Mouse (Mus musculus): ENCODE data around the gene Plk5. TPM values are rescaled to one million over a fixed set of nuclear protein-coding genes. Genes with fewer than 3 reads are reported as not detected.

The Plk5 gene
- total RNA-seq, 1 experiment, result 6.0 TPM

GRCm38 (mm10) chr10:80367954-80368353 is 11.7 kb downstream of the Plk5 start:
- H3K9ac ChIP-seq (ENCODE audit: insufficient read depth, low read depth, low read length, poor library complexity, severe bottlenecking), result no peak overlapping the region
- no peaks in the 10 kb centered on the region for H3K36me3 ChIP-seq (ENCODE audit: control insufficient read depth, insufficient read depth, low read length, poor library complexity, severe bottlenecking)
- no peak overlapping the region for H3K4me3 ChIP-seq (ENCODE audit: insufficient read depth in 1 of 2, low read depth in 1 of 2, low read length in 2 of 2, poor library complexity in 1 of 2, severe bottlenecking in 1 of 2)
- DNase-seq (ENCODE audit: low read depth, low spot score), result no peak
- TF ChIP-seq CHD2 (IDR thresholded peaks at IDR 0.05; ENCODE audit: low read depth, low read length) (no peak), HCFC1 (IDR thresholded peaks at IDR 0.05; ENCODE audit: borderline replicate concordance, insufficient read depth, low read length) (no peak), MAFK (IDR thresholded peaks at IDR 0.05; ENCODE audit: insufficient read depth, low read depth, low read length) (no peak), ZNF384 (IDR thresholded peaks at IDR 0.05; ENCODE audit: low read depth, low read length) (no peak), ZC3H11A (IDR thresholded peaks at IDR 0.05; ENCODE audit: borderline replicate concordance, low read depth, low read length) (no peak)
- H3K4me1 ChIP-seq (ENCODE audit: control insufficient read depth in 2 of 2, insufficient read depth in 2 of 2, low read length in 2 of 2, poor library complexity in 1 of 2), result peaks cover 0 to 6% of the 10 kb centered on the region in 2 experiments; a peak in 1 of 4 replicates
- no peaks in the 10 kb centered on the region for H3K9me3 ChIP-seq (ENCODE audit: control insufficient read depth, insufficient read depth, low read depth, low read length)
- in situ Hi-C loops (cut with MboI; ENCODE audit: low sequenced_read_pairs in 2 of 2, unreplicated experiment in 2 of 2), result no loop called here
- no peak overlapping the region for H3K27ac ChIP-seq (ENCODE audit: insufficient read depth, low read depth, low read length, poor library complexity, severe bottlenecking)

DNA sequence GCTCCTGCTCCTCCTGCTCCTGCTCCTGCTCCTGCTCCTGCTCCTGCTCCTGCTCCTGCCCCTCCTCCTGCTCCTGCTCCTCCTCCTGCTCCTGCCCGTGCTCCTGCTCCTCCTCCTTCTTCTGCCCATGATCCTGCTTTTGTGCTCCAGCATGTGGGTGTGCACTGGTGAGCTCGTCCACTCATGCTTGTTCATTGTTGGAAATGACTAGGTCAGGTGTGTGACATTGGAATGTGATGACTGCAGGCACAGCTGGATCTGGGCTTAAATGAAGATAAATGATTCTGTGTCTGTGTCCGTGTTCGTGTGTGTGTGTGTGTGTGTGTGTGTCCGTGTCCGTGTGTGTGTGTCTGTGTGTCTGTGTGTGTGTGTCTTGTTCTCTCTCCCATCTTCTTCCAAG is 12.1 kb downstream of the Plk5 start:
- Histone ChIP-seq H3K9ac (ENCODE audit: insufficient read depth, low read depth, low read length, poor library complexity, severe bottlenecking) (no peak overlapping the region), H3K4me3 (ENCODE audit: insufficient read depth in 1 of 2, low read depth in 1 of 2, low read length in 2 of 2, poor library complexity in 1 of 2, severe bottlenecking in 1 of 2) (no peak overlapping the region), H3K36me3 (ENCODE audit: control insufficient read depth, insufficient read depth, low read length, poor library complexity, severe bottlenecking) (no peaks in the 10 kb centered on the region), H3K9me3 (ENCODE audit: control insufficient read depth, insufficient read depth, low read depth, low read length) (no peaks in the 10 kb centered on the region), H3K27ac (ENCODE audit: insufficient read depth, low read depth, low read length, poor library complexity, severe bottlenecking) (no peak overlapping the region), H3K4me1 (ENCODE audit: control insufficient read depth in 2 of 2, insufficient read depth in 2 of 2, low read length in 2 of 2, poor library complexity in 1 of 2) (peaks cover 0 to 6% of the 10 kb centered on the region in 2 experiments; a peak in 1 of 4 replicates)
- no peak for DNase-seq (ENCODE audit: low read depth, low spot score)
- TF ChIP-seq CHD2 (IDR thresholded peaks at IDR 0.05; ENCODE audit: low read depth, low read length) (no peak), ZC3H11A (IDR thresholded peaks at IDR 0.05; ENCODE audit: borderline replicate concordance, low read depth, low read length) (no peak), ZNF384 (IDR thresholded peaks at IDR 0.05; ENCODE audit: low read depth, low read length) (no peak), MAFK (IDR thresholded peaks at IDR 0.05; ENCODE audit: insufficient read depth, low read depth, low read length) (no peak), HCFC1 (IDR thresholded peaks at IDR 0.05; ENCODE audit: borderline replicate concordance, insufficient read depth, low read length) (no peak)
- in situ Hi-C loops (cut with MboI; ENCODE audit: low sequenced_read_pairs in 2 of 2, unreplicated experiment in 2 of 2), result no loop called here

DNA sequence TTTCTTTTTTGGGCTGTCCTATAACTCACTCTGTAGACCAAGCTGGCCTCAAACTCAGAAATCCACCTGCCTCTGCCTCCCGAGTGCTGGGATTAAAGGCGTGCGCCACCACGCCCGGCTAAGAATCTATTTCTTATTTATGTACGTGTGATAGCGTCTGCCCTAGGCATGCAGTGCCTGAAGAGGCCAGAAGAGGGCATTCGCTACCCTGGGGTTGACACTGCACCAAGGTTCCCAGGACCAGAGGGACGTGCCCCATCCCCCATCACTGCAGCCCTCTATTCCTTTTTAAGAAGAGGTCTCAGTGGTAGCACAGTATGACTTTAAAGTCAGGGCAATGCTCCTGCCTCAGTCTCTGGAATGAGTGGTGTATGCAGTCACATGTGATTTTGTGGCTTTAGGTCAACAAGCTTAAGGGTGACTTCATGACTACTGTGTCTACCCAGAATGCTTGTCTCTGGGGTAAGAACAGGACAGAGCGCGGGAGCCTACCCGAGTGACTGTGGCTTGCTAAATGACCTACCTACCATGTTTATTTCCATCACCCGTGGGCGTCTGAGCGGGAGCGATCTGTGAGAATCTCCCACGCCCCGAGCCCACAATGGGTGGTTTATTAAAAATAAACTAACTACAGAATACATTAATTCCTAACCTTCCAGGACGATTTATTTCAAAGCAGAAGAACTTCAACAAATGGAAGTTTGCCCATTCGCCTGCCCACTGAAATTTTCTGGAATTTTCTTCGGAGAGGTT is 13.9 kb downstream of the Plk5 start:
- no peak overlapping the region for H3K27ac ChIP-seq (ENCODE audit: insufficient read depth, low read depth, low read length, poor library complexity, severe bottlenecking)
- peaks cover 0 to 6% of the 10 kb centered on the region in 2 experiments; a peak in 1 of 4 replicates for H3K4me1 ChIP-seq (ENCODE audit: control insufficient read depth in 2 of 2, insufficient read depth in 2 of 2, low read length in 2 of 2, poor library complexity in 1 of 2)
- no peaks in the 10 kb centered on the region for H3K36me3 ChIP-seq (ENCODE audit: control insufficient read depth, insufficient read depth, low read length, poor library complexity, severe bottlenecking)
- in situ Hi-C loops (cut with MboI; ENCODE audit: low sequenced_read_pairs in 2 of 2, unreplicated experiment in 2 of 2), result loop anchor here in 1 of 2 experiments (10.0 kb wide), 1 partner anchor 195 kb away; the partner anchor contains the start of genes 1600002K03Rik and Efna2
- H3K9ac ChIP-seq (ENCODE audit: insufficient read depth, low read depth, low read length, poor library complexity, severe bottlenecking), result no peak overlapping the region
- DNase-seq (ENCODE audit: low read depth, low spot score), result no peak
- H3K4me3 ChIP-seq (ENCODE audit: insufficient read depth in 1 of 2, low read depth in 1 of 2, low read length in 2 of 2, poor library complexity in 1 of 2, severe bottlenecking in 1 of 2), result no peak overlapping the region
- no peaks in the 10 kb centered on the region for H3K9me3 ChIP-seq (ENCODE audit: control insufficient read depth, insufficient read depth, low read depth, low read length)
- TF ChIP-seq HCFC1 (IDR thresholded peaks at IDR 0.05; ENCODE audit: borderline replicate concordance, insufficient read depth, low read length), result no peak
- TF ChIP-seq ZC3H11A (IDR thresholded peaks at IDR 0.05; ENCODE audit: borderline replicate concordance, low read depth, low read length), result no peak
- no peak for TF ChIP-seq CHD2 (IDR thresholded peaks at IDR 0.05; ENCODE audit: low read depth, low read length)
- no peak for TF ChIP-seq MAFK (IDR thresholded peaks at IDR 0.05; ENCODE audit: insufficient read depth, low read depth, low read length)
- no peak for TF ChIP-seq ZNF384 (IDR thresholded peaks at IDR 0.05; ENCODE audit: low read depth, low read length)

DNA sequence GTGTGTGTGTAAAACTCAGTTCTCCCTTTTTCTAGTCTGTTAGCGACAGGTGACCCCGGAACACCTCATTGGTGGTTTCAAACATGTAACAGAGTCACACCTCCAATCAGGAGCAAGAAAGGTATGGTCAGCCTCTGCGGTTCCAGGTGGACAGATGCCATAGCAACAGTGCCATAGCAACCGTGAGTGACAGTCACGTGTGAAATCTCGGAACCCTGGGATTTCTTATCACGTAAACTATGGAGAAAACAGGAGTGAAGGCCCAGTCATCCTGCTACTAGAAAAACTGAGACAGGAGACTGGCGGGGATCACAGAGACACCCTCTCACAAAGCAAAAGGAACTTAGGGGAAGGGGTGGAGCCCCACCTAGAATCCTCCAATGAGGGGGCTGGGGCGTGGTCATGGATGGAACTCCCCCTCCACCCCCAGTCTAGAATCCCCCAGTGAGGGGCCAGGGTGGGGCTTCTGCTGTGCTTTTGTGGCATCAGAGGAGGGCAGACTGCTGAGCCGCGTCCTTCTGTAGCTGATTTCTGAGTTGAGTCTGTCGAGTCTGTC is 15.2 kb downstream of the Plk5 start:
- in situ Hi-C loops (cut with MboI; ENCODE audit: low sequenced_read_pairs in 2 of 2, unreplicated experiment in 2 of 2), result loop anchor here in 1 of 2 experiments (10.0 kb wide), 1 partner anchor 197 kb away; the partner anchor contains the start of genes 1600002K03Rik and Efna2
- H3K36me3 ChIP-seq (ENCODE audit: control insufficient read depth, insufficient read depth, low read length, poor library complexity, severe bottlenecking), result no peaks in the 10 kb centered on the region
- no peak for DNase-seq (ENCODE audit: low read depth, low spot score)
- H3K27ac ChIP-seq (ENCODE audit: insufficient read depth, low read depth, low read length, poor library complexity, severe bottlenecking), result no peak overlapping the region
- no peaks in the 10 kb centered on the region for H3K9me3 ChIP-seq (ENCODE audit: control insufficient read depth, insufficient read depth, low read depth, low read length)
- peaks cover 0 to 6% of the 10 kb centered on the region in 2 experiments; a peak in 1 of 4 replicates for H3K4me1 ChIP-seq (ENCODE audit: control insufficient read depth in 2 of 2, insufficient read depth in 2 of 2, low read length in 2 of 2, poor library complexity in 1 of 2)
- TF ChIP-seq CHD2 (IDR thresholded peaks at IDR 0.05; ENCODE audit: low read depth, low read length) (peak; percentile 91), ZNF384 (IDR thresholded peaks at IDR 0.05; ENCODE audit: low read depth, low read length) (no peak)
- H3K9ac ChIP-seq (ENCODE audit: insufficient read depth, low read depth, low read length, poor library complexity, severe bottlenecking), result peak overlapping the region; percentile 25; the same call in 1 of the 2 replicates
- H3K4me3 ChIP-seq (ENCODE audit: insufficient read depth in 1 of 2, low read depth in 1 of 2, low read length in 2 of 2, poor library complexity in 1 of 2, severe bottlenecking in 1 of 2), result peak overlapping the region; percentile 13 to 49; a peak in 3 of 4 replicates
